Mouse (Mus musculus) embryo, embryonic 10 days (tissue): ENCODE results near the gene Ntrk3.
A peak's percentile ranks its signal among the peaks of the same experiment; 100 is the strongest.

Experiments
- DNase-seq: peaks from one replicate; pipeline ENCODE4 v3.0.0-alpha.2; 2015; ENCODE audit warnings: low spot score

The Ntrk3 gene

GRCm38 (mm10) chr7:78190931-78191653, 546.7 kb downstream of the Ntrk3 start:
- DNase-seq: peak; percentile 49

GRCm38 (mm10) chr7:78185578-78185977, 552.2 kb downstream of the Ntrk3 start:
- DNase-seq: peak; percentile 7

GRCm38 (mm10) chr7:78183396-78183795, 554.4 kb downstream of the Ntrk3 start:
- DNase-seq: no peak

- DNase-seq: peak; percentile 56
These were observed 557.7 kb downstream of the Ntrk3 start for GRCm38 (mm10) chr7:78179996-78180665.

GRCm38 (mm10) chr7:78172267-78172955, 565.4 kb downstream of the Ntrk3 start:
- no peak for DNase-seq

GRCm38 (mm10) chr7:78165466-78165865, 572.3 kb downstream of the Ntrk3 start:
- no peak for DNase-seq

GRCm38 (mm10) chr7:78157946-78158345, 579.9 kb downstream of the Ntrk3 start:
- DNase-seq: no peak

- DNase-seq: no peak
These were observed 592.6 kb downstream of the Ntrk3 start for GRCm38 (mm10) chr7:78145251-78145650.

GRCm38 (mm10) chr7:78144849-78145248, 593.0 kb downstream of the Ntrk3 start:
- DNase-seq: no peak

- no peak for DNase-seq
These were observed 607.8 kb downstream of the Ntrk3 start for GRCm38 (mm10) chr7:78129966-78130365.
